In the genomic region with DNA sequence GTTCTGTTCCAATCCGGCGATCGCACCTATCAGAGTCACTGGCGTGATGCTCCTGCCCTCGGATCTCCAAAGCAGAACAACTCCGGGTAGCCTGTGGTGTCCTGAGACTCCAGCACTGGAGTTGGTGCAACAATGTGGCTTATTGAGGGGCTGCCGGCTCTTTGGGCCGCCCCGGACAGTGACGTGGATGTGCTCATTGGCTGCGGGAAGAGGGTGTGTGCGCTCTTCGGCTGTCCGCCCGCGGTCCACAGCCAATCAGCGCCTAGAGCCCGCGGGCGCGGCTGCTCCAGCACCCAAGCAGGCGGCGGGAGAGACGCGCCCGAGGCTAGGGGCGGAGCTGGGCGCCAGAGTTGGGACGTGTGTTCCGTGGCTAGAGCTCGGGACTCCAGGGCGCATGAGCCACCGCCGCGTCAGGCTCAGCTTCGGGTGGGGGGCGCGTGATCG, we compare ENCODE assay signal across 8 mouse cellular contexts. TPM values are rescaled to one million over a fixed set of nuclear protein-coding genes. Genes with fewer than 3 reads are reported as not detected.
DNase-seq lines count a peak whose midpoint lies in the region; ATAC-seq lines count a peak whose summit lies in the region.

A gene (minus strand): TSS at position 134 of the 444 bp plus-strand sequence.

- H3K27me3 ChIP-seq in intestine, embryonic 14.5 days (replicated peaks; ENCODE audit: control insufficient read depth, insufficient read depth, low read length) = no peaks in the 10 kb centered on the region

- H3K27ac ChIP-seq in intestine, embryonic 14.5 days (ENCODE audit: low read depth) = peak within 1 kb of the TSS; percentile 89

- under 1% methylated on average over 39 of the region's 39 CpGs for WGBS in intestine, embryonic 14.5 days

- peak within 1 kb of the TSS; percentile 77 for H3K9ac ChIP-seq in intestine, embryonic 14.5 days (ENCODE audit: low read length)

- no peaks in the 10 kb centered on the region for H3K9me3 ChIP-seq in intestine, embryonic 14.5 days (ENCODE audit: control insufficient read depth, low read length)

- H3K4me2 ChIP-seq in intestine, embryonic 14.5 days (ENCODE audit: low read length) = peak within 1 kb of the TSS; percentile 91

- no peaks in the 10 kb centered on the region for H3K36me3 ChIP-seq in intestine, embryonic 14.5 days (ENCODE audit: control insufficient read depth, insufficient read depth, low read length)

- H3K4me1 ChIP-seq in intestine, embryonic 14.5 days (replicated peaks; ENCODE audit: control insufficient read depth, insufficient read depth, low read length) = peaks cover 21% of the 10 kb centered on the region; the same call in 1 of the 2 replicates

- intact Hi-C loops in left cerebral cortex, postnatal 10 days (cut with DNase I) = no loop called here

- peak within 1 kb of the TSS; percentile 75 for H3K4me3 ChIP-seq in intestine, embryonic 14.5 days (ENCODE audit: low read depth, low read length)

- peak; percentile 78 to 83 for DNase-seq in adrenal gland, adult 18-20 months (ENCODE audit: low spot score in 2 of 2)
- DNase-seq in embryo, embryonic 11 days = peak; percentile 98
- peak; percentile 95 for DNase-seq in gastrocnemius, postnatal 25 days
- DNase-seq in intestine, embryonic 14.5 days (ENCODE audit: low spot score) = peak; percentile 93
- peak; percentile 80 to 91 for DNase-seq in left cerebral cortex, postnatal 10 days (ENCODE audit: extremely low spot score in 1 of 2, low spot score in 2 of 2)
- DNase-seq in right cerebral cortex, postnatal 10 days (ENCODE audit: low spot score in 2 of 2) = peak; percentile 90 to 93
- peak; percentile 91 for DNase-seq in urinary bladder, postnatal 14 days (ENCODE audit: low spot score)

- peak; percentile 92 for ATAC-seq in intestine, embryonic 14.5 days (replicated peaks; ENCODE audit: low FRiP score, low TSS enrichment, low read depth)
- peak; percentile 83 for ATAC-seq in megakaryocyte progenitor cell, adult 5-6 weeks (replicated peaks; ENCODE audit: poor library complexity)

RNA-seq across cellular contexts. Expression of the gene that starts here (rescaled TPM):
- total RNA-seq in adrenal gland, adult 18-20 months (2021) = 100 to 1,000 TPM; 143 to 231 TPM
- 100 to 1,000 TPM; 192 to 236 TPM for total RNA-seq in gastrocnemius, postnatal 25 days (2021)
- 31.9 and 32.3 TPM in 2 replicates for polyA plus RNA-seq in intestine, embryonic 14.5 days (2014; fragmentation: Nextera tagmentation; extraction: Ambion mirVana)
- total RNA-seq in left cerebral cortex, postnatal 10 days (2021) = 1 to 10 TPM; 3.6 to 4.5 TPM
- 40.9 and 44.3 TPM in 2 replicates for total RNA-seq in megakaryocyte progenitor cell, adult 5-6 weeks (2015)
- 39.7 and 54.4 TPM in 2 replicates for total RNA-seq in megakaryocyte progenitor cell, adult 5-6 weeks (2017)

Comparison
In these comparisons a context has a peak if more than half of its experiments do, and no peak if none do; other contexts are left out.
1. Peak in every context shown above with its lines: DNase-seq, ATAC-seq, H3K4me3 ChIP-seq and H3K27ac ChIP-seq.
2. RNA of the gene that starts here (total RNA-seq): 192 to 236 TPM in gastrocnemius, postnatal 25 days, 143 to 231 TPM in adrenal gland, adult 18-20 months and 39.7 to 54.4 TPM in megakaryocyte progenitor cell, adult 5-6 weeks; 3.6 to 4.5 TPM in left cerebral cortex, postnatal 10 days; every median in the first group is over 4 times any median in the second.